Mouse (Mus musculus) granulocyte monocyte progenitor cell, adult 5-6 weeks (primary cell): ENCODE data around the gene Sort1. TPM values are rescaled to one million over a fixed set of nuclear protein-coding genes. Genes with fewer than 3 reads are reported as not detected.
A peak's percentile ranks its signal among the peaks of the same experiment; 100 is the strongest.

Source experiments
- ATAC-seq: replicated peaks from 2 replicates; pipeline ENCODE4 v1.8.0; 2016; ENCODE audit warnings: mild to moderate bottlenecking, moderate TSS enrichment, inconsistent platforms; ENCODE audit not compliant: poor library complexity, severe bottlenecking
- total RNA-seq, 2 experiments: library from RNA; stranded (forward) in 1 of 2; stranded (reverse) in 1 of 2; fragments of 200-712, 200-1000 nt in 1 of 2; fragments of >200 nt in 1 of 2; fragmentation: Nextera tagmentation in 1 of 2; gene quantifications; 2 replicates each; pipeline ENCODE4 v1.2.3; 2014 to 2017

The Sort1 gene
- total RNA-seq, 2 experiments from 2014 or later = 45.6 to 58.8 TPM

- no peak for ATAC-seq
These were observed 41.6 kb downstream of the Sort1 start for GRCm38 (mm10) chr3:108325521-108325920.

DNA sequence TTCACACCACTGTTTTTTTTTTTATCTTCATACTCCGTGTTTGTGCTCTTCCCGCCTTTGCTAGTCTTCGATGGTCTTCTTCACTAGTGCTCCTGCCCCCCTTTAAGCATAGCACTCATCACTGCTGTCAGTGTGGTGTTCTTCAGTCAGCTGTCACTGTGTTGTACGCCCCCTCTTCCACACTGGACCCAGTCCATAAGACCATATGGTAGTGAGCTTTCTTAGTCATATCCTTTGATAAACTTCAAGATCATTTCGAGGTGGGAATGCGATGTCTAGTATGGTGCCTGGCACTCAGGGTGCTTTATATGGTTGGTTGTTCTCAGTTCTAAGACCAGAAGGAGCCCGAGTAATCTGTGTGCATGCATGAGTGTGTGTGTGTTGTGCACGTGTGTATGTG lies 43.4 kb downstream of the Sort1 start:
- no peak for ATAC-seq

GRCm38 (mm10) chr3:108327916-108328315 lies 44.0 kb downstream of the Sort1 start:
- no peak for ATAC-seq

GRCm38 (mm10) chr3:108328441-108328841 lies 44.6 kb downstream of the Sort1 start:
- ATAC-seq = peak; percentile 46; the same call in 1 of the 2 replicates

- ATAC-seq = no peak
These were observed 46.9 kb downstream of the Sort1 start for GRCm38 (mm10) chr3:108330812-108331211.

DNA sequence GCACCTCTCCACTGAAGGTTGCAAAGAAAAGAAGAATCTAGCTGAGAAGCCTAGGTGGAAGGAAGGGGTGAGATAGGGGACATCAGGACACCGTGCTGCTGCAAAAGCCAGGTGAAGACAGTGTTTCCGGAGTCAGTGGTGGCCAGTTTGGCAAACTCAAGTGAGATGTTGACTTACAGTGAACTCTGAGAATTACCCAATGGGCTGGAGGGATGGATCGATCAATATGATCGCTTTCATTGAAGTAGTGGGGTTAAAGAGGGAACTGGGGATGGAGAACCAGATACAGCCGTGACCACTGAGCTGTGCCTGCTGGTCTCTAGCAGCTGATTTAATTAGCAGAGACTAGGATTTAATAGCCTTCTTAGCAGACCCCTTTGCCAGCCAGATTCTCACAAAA lies 53.0 kb downstream of the Sort1 start:
- no peak for ATAC-seq

DNA sequence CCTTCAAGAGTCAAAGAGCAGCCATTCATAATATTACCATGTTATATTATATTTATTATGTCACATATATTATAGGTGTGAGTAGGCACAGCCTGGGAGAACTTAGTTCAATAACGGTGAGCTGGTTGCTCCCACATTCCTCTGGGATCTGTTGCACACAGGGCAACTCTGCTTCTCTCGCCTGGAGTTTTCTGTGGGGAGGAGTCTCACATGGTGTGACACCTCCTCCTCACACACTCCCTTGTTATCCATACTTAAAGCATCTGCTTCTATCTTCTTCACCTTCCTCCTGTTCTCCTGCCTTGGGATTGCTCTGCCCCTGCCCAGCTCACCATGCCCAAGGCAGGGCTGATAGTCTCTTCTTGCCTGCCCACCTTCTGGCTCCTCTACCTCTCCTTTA lies 57.2 kb downstream of the Sort1 start:
- no peak for ATAC-seq

DNA sequence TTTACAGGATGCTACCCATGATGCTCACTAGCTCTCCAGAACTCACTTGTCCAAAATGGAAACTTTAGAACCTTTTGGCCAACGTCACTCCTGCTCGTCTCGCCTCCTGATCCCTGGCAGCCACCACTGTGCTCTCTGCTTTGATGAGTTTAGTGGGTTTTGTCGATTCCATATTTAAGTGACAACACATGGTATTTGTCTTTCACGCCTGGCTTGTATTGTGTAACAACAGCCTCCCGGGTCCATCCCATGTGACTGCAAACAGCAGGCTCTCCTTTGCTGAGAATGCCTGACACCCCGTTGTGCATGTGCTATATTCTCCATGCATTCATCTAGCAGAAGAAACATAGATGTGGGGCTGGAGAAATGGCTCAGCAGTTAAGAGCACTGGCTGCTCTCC lies 58.3 kb downstream of the Sort1 start:
- ATAC-seq = no peak

DNA sequence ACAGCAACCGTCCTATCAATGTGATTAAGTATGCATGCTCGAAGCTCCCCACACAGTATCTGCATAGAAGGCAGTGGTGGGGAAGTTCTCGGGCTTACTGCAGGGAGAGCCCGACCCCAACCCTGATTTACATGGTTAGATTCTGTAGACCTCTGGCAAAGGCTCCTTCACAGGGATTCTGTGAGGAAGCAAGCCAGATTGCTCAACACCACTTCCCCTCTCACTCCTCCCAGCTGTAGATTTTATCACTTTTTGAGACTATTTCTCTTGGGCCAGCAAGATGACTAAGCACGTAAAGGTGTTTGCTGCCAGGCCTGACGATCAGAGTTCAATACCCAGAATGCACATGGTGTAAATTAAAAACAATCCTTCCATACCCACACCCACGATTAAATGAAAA lies 62.0 kb downstream of the Sort1 start:
- peak; percentile 87 for ATAC-seq

DNA sequence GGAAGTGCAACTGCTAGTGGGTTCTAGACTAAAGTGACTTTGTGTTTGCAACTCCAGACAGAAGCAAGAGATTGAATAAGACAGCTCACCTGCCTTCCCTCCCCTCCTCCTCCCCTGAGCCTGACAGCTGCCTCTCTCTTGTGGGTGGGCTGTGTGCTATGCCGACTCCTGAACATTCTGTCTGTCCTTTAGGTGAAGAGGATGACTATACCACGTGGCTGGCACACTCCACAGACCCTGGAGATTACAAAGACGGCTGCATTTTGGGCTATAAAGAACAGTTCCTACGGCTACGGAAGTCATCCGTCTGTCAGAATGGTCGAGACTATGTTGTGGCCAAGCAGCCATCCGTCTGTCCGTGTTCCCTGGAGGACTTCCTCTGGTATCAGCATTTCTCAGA lies 64.5 kb downstream of the Sort1 start:
- peak; percentile 42; the same call in 1 of the 2 replicates for ATAC-seq

DNA sequence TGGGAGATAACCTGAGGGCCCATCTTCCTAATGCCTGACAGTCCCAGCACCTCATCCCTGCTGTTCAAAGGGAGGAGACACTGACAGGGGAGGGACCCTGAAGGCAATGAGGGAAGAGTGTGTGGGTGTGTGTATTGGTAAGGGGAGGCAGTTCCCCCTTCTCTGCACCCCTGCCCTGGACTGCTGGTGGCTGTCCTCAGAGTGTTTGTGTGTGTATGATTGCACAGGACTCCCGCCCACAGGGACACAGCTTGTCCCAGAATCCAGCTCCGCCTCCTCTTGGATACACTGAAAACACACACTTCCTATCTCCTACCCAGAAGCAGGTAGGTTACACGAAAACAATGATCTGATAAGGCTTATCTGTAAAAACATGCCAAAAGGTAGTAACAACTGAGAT lies 71.4 kb downstream of the Sort1 start:
- ATAC-seq = no peak

DNA sequence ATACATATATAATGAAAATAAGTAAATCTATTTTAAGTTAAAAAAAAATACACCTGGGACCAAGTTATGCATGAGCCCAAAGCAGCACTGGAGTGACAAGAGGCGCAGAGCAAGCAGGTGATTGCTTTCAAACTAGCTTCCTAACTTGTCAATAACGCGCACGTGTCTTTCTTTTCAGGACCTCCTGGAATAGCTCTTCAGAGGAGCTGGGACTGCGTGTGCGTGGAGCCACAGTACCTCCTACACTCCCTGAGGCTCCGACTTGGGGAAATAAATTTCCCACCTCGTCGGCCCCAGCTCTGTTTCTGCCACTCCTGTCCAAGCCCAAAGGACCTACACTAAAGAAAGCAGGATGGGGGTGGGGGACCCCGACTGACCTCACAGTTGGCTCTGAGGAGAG lies 73.2 kb downstream of the Sort1 start:
- no peak for ATAC-seq

GRCm38 (mm10) chr3:108358445-108358844 lies 74.6 kb downstream of the Sort1 start:
- no peak for ATAC-seq

GRCm38 (mm10) chr3:108360894-108361293 lies 77.0 kb downstream of the Sort1 start:
- ATAC-seq = 0 out of 2 replicates have a peak, but pooled peaks have one; percentile 17

GRCm38 (mm10) chr3:108363626-108364025 lies 79.7 kb downstream of the Sort1 start:
- ATAC-seq = no peak

DNA sequence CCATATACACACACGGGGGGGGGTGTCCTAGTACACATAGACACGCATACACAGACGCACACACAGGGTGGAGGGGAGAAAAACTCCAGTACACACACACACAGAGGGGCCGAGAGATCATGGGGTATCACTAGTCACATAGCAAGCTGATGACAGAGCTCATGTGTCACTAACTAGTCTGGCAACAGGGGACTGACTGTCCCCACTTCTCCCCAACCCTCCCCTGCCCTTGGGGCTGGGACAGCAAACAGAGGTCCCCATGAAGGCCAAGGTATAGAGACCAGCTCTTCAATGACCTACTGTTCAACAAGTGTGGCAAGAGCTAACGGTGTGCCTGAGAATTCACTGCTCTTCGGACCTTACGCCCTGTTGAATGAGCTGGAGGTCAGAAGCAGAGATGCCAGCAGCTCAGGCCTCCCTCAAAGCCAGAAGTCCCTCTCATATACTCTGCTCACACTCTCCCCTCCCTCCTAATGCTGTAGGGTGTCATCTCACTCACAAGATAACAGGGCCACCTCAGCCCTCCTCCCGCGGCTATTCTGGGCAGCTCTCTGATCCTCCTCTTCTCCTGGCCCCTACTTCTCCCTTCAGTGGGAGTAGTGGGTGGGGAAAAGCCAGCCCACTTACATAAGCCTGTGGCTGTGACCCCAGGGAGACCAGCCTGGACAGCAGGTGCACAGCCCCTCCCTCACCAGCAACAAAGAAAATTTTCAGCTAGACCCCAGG lies 80.6 kb downstream of the Sort1 start, which contains the start of gene Mybphl:
Gene Mybphl, plus strand, starts transcription at position 642 of the 726 bp plus-strand sequence.
- no peak for ATAC-seq

GRCm38 (mm10) chr3:108367173-108367572 lies 83.3 kb downstream of the Sort1 start:
- no peak for ATAC-seq

DNA sequence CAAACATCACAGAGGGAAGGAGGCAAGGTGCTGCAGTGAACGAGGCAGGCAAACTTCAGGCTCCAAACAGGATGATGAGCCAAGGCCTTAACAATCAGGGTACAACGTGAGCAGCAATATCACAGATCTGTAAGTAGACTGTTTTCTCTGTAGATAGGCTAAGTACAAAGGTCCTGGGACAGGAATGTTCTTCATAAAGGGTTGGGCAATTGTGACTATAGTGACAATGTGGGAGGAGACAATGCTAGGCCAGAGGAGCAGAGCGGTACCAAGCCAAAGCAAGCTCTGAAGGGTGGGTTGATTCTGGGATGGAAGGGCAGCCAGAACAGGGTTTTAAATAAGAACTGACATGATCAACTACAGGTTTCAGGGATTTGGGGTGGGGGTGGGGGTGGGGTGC lies 83.9 kb downstream of the Sort1 start:
- no peak for ATAC-seq

- ATAC-seq = peak; percentile 58
These were observed 84.8 kb downstream of the Sort1 start for GRCm38 (mm10) chr3:108368721-108369120.

DNA sequence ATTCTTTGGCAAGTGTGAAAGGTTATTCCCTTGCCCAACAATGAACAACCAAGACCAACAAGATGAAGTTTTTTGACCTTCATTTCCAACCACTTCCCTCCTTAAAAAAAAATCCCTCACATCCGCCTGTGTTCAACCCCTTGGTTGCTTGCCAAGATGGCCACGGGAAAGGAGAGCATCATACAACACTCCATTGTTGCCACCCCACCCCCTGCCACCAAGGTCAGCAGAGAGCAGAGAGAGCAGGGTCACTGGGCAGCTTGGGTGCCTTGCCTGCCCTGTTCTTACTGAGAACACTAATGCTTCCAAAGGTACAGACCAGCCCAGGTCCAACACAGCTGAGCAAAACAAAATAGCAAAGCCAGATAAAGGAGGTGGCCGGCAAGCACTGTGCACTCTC lies 88.4 kb downstream of the Sort1 start:
- ATAC-seq = no peak

GRCm38 (mm10) chr3:108372691-108373090 lies 88.8 kb downstream of the Sort1 start:
- no peak for ATAC-seq

- ATAC-seq = no peak
These were observed 95.2 kb downstream of the Sort1 start for GRCm38 (mm10) chr3:108378875-108379663.
